Mouse (Mus musculus) right cerebral cortex, postnatal 10 days (tissue): ENCODE measurements around the gene Bckdhb.
"Not testable (repeated sequence)": the region's sequence is repeated elsewhere in the genome, so short reads cannot be mapped to it uniquely, and the experiment has no call there.

Experiments used
- DNase-seq, 2 experiments: peaks; one replicate each; pipeline ENCODE4 v3.0.0; 2021; ENCODE audit warnings: low spot score in 2 of 2

The Bckdhb gene

DNA sequence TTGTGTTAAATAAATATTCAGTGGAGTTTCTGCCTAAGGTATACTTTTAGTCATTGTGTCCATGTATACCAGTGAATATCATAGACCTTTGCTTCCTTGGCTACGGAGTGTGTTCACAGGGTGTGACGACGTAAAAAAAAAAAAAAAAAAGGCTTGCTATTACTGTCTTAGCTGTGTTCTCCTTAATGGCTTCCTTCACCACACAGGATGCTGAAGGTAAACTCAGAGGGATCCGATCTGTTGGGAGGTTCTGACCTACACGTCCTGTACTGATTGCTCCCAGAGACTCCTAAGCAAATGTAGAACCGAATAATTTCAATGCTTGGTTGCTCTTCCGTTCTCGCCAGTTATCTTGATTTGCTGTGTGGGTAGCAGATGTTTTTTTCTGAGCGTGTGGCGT is 38.4 kb downstream of the Bckdhb start:
- no peak for DNase-seq

DNA sequence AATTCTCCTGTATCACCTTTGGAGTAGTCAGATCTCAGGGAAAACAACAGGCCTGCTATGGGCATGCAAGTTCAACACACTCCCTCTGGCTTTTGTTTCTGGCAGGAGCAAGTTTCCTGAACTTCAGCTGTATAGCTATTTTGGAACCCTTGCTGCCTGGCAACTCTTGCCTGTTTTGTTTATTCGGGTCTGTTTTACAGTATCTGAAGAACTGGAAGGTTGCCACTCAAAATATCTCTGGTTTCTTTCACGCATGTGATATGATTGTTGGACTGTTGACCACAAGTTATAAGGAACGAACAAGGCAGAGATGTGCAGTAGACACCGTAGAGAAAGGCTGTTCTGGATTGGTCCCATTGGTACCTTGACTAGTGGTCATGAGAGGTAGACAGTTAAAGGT is 39.4 kb downstream of the Bckdhb start:
- no peak for DNase-seq

DNA sequence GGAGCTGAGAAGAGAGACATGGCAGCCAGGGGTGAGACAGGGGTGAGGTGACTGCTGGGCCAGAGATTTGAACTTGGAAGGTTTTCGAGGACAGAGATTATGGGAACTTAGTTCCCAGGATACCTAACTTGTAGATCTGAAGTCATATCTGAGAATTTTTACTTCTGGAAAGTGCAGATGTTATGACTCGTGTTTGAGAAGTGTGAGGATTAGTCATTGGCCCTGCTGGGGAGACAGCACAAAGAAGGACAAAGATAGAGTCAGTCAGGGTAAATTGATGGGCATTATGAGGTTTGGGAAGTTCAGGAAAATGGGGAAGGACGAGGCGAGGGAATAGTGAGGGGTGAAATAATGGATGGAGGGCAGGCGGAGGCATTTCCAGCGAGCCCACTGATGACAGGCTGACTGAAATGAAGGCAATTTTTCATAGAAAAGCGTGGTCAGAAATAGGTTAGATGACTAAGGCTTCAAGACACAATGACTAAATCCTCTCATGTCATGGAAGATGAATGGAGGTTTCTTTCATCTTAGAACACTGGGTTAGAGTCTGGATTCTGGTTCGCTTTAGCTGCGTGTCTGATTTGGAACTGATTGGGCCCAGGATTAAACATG is 42.6 kb downstream of the Bckdhb start:
- no peak for DNase-seq

DNA sequence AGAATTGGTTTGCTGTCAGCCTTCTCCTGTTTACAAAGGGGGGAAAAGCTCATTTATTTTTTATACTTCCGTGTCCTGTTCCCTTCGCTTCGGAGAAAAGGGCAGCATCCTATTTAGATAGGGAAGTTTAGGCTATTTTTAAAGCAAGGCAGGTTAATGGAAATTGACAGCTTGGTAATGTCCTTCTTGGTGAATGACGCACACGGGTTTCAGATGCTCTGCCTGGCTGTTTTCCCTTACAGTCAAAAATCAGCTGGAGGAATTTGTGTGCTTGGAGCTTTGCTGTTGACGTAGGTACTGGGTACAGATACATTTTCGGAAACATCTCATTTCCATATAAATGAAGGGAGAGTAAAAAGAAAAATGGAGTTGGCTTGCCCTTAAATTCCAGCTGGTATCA is 44.4 kb downstream of the Bckdhb start:
- DNase-seq = no peak

DNA sequence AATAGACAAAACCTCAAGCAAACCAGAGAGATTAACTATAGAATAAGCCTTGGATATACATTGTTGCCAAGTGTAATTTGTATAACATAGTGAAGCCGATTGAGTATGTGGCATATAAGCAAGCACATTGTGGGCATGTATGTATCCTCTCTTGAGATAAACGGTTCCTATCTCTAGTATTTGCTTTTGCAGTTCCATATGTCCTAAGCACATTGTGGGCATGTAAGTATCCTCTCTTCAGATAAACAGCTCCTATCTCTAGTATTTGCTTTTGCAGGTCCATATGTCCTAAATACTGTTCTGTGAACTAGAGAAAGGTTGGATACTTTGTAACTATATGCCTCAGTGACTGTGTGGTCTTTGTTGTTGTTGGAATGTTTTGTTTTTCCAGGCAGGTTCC is 48.5 kb downstream of the Bckdhb start:
- no peak for DNase-seq

DNA sequence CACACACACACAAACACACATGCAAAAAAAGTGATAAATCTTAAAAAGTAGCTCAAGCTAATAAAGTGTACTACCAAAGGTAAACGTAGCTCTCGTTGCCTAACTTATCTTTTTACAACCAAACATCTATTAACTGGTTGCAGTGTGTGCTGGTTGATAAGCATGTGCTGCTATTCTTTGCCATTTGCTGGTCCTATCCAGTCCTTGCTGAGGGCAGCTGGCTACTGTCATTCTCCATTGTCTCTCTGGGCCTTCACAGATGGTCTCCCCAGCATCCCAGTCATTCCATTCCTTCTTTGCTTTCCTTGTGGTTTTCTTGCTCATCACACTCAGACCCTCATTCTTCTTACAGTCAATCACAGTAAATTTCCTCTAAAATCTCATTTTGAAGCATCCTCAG is 50.9 kb downstream of the Bckdhb start:
- no peak for DNase-seq

DNA sequence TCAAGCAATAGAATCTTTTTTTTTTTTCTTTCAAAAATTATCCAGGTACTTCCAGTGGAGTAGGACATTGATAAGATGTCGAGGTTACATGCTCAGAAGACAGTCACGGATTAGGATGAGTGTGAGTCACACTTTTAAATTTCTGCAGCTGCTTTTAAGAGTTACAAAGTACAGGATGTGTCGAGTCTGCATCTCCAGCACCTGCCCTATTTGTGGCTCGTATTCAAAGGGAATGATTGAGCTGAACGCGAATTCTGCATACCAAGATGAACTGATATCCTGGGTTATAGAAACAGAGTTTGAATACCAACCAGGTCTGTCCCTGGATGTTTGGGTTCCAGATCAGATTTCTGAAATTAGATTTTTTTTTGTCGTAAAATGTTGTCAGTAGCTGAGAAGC is 56.3 kb downstream of the Bckdhb start:
- DNase-seq = no peak

DNA sequence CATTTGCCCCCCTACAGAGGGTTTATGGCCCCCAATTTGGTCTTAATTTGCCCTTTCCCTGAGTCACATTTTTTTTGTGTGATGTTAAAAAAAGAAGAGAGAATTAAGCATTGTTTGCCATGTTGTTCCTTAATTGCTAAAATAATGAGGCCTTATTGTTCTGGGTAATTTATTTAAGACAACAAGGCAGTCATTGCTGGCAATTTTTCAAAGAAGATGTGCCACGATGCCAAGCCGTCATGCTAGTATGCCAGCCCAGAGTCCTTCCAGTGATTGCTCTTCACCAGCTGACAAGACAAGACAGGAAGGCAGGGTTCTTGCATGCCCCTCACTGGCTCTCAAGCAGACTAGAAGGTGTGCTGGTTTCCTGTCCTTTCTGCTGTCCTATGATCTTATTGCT is 84.0 kb downstream of the Bckdhb start:
- DNase-seq = no peak

DNA sequence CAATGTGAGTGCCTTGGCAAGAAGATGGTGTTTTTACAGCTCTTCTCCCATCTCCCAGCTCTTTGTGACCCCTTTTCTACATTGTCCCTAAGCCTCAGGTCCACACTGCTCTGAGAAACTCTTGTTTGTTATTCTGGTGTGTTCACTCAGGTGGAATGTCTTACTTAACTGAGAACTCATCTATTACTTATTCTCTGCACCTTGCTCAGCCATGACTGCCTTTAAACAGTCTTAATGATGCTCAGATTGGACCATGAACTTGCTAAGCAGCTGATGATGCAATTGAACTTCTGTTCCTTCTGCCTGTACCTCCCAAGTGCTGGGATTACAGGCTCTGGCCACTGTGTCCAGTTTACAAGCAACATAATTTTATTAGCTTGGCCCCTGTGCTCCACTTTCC is 86.2 kb downstream of the Bckdhb start:
- DNase-seq = no peak

DNA sequence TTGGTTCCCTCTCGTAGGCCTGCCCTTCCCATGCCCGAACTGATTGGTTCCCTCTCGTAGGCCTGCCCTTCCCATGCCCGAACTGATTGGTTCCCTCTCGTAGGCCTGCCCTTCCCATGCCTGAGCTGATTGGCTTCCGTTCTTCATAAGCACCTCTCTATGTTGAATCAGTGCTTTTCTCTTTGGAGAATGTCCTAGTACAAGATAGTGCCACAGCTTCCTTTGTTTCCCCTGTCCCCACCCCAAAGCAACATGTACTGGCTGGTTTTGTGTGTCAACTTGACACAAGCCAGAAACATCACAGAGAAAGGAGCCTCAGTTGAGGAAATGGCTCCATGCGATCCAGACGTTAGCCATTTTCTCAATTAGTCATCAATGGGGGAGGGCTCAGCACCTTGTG is 93.2 kb downstream of the Bckdhb start:
- not testable (repeated sequence) for DNase-seq

DNA sequence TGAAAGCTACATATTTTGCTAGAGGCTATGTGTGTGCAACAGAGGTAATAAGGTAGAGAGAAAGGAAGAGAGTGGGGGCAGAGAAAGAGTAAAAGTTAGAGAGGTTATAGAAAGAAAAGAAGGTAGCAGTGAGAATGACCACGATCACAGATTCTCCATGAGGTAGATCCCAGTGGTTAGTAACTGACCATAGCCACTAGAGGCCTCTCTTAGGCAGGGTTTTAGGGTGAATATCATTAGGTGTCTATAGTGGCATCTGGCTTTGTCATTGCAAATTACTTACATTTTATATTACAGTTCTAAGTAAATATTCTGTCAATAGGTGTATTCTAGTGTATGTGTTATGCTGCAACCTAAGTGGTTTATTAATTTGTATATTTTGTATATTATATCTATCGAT is 94.7 kb downstream of the Bckdhb start:
- no peak for DNase-seq

DNA sequence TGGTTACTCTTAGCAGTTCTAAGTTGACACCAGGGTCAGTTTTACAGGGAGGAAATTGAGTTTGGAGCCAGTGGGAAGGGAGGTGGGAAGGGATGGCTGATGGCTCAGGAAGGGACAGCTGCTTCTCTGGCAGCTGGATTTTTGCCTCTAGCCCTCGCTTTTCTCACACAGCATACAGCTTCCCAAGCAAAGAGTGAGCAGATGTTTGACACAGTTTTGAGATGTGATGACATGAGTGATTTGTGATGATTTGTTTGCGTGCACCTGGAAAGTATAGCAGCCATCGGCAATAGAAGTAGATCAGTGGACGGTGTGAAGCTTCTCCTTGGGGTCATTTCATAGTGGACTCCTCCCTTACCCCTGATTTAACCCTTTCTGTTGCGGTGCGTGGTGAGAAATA is 96.2 kb downstream of the Bckdhb start:
- DNase-seq = no peak

DNA sequence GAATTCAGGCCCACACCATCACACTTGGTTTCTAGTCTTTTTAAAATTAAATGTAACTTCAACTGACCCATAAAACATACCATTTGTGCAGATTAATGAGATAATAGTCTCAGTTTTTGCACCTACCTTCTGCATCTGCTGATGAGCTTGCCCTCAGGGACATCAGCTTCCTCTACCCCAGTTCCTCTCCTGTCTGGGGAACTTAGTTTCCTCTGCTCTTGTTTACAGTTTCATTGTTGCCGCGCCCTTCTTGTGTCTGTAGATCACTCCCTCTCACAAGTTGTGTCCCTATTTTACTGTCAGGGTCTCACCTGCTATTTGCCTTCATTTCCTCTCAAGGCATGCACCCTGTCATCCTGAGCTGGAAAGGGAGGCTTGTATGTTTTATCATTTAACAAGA is 103.2 kb downstream of the Bckdhb start:
- no peak for DNase-seq

DNA sequence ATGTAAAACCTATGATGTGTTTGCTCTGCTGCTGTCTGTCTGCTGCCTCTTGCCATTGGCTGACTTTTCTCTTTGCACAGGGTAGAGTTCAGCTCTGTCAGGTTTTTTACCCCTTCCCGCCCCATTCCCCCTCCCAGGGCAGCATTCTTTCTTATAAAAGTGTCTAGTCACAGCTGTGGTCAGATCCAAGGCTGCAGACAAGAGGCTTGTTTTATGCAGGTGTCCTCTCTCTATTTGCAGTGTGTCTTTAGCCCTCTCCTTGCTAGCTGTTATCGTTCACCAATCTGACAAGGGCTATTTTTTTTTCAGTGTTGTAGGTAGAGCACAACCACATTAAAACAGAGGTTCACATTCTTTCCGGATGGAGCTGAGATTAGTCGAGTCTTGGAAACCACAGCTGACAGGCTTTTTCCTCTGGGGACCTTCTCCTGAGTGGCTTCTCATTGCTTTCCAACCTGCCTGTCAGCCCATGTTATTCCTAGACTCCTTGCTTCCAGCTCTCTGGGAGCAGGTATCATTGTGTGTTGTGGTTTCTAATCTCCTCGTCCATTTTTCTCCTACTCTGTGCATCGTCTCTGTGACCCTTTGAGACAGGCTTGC is 105.8 kb downstream of the Bckdhb start:
- no peak for DNase-seq

DNA sequence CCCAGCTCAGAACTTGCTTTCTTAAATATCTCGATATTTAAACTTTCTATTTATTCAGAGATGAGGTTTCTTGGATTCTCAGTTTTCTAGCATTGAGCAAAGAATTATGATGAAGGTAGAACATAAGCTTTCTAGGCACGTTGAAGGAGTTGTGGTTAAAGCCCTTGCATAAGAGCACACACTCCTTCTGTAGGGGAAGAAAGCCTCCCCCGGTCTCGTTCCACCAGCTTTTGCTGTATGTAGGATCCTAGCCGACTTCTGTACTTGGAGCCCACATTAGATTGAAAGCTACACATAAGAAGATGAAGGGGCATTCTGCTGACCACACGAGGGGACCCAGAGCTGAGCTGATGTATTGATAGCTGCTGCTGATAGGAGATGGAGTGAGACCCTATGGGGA is 106.5 kb downstream of the Bckdhb start:
- DNase-seq = no peak

DNA sequence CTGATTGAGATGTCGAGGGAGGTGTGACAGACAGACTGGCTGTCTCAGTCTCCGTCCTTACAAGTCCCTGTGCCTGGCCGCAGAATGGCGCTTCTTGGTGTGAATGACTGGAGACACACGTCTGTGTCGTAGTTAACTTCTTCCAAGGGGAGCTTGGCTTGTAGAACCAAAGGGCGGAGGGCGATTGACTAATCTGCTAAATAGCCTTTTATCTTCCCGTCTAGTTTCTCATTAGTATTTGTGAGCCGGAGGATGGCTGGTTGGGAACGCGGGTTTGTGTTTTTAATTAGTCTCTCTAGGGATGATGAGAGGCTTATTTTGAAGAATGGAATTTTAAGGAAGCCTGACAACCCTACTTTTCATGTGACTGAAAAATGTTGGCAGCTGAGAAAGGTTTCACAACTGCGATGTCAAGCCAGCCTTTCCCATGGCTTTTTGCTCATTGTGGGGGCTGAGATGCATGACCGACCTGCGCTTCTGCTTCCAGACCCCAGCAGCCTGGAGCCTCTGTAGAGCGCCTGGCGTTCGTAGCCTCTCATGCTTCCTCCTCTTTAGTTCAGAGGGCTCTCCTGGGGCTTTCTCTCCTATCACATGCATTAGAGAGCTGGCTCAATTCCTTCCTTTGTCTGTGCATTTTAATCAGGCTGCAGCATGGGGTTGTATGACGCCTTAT is 107.9 kb downstream of the Bckdhb start:
- no peak for DNase-seq

DNA sequence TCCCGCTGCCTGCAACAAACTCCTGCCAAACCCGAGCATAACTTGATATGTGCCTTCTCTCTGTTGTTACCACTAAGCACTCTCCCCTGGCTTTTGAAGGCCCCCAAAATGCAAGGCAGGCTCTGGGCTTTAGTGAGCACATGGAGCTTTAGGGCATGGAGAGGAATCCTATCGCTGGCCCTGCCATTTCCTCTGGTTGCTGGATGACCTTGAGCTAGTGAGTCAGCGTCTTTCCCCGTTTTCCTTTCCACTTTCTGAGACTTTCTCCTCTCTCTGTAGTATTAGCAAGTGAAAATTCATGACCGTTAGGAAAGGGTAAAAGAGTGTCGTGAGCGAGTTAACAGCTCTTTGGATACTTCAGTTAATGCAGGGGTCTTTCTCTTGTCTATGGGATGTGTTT is 111.1 kb downstream of the Bckdhb start:
- DNase-seq = no peak

DNA sequence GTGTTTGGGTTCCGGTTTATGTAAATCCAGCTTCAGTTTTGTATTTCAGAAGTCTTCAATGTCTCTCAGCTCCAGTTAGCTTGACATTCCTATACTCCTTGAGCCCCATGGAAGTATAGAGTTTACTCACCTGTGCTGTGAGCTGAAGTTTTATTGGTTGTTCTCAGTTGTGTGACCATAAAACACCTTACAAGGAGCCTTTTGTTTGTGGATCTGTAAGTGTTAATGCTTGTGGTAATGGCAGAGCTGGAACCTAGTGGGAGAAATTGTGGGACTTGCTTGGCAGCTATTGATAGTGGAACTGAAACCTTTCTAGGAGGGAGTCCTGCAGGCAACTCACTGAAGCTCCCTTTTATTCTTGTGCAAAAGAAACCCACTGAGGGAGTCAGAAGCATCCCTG is 112.3 kb downstream of the Bckdhb start:
- no peak for DNase-seq

DNA sequence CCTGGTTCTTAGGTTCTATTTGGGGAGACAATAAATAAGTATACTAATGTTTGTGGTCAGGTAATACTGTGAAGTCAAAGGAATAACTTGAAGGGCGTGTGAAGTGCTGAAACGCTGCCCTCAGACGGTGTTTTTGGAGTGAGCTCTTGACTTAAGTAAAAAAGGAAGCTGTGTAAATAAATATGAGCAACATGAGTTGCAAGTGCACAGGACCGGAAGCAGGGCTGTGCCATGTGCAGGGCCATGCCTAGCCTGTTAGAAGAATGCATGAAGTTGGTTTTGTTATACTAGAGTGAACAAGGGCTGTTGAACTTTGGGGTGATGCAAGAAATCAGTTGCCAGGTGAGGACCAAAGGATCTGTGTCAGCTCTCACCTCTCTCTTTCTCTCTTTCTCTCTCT is 114.0 kb downstream of the Bckdhb start:
- no peak for DNase-seq

DNA sequence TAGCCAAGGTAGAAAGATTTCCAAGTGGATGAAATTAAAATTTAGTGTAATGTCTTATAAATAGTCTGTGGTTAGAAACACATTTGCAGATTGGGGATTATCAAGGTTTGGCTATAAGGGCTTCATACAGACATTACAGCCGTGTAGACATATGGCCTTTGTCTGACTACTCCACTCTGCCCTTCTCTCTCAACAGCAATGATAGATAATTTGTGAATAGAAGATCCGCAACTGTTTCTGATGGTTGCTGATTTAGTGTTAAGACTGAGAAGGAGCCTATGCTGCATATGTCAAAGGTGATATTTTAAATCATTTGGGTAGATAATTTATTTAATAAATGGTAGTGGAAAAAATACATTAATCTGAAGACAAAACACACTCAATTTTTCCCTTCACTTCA is 115.4 kb downstream of the Bckdhb start:
- DNase-seq = no peak

DNA sequence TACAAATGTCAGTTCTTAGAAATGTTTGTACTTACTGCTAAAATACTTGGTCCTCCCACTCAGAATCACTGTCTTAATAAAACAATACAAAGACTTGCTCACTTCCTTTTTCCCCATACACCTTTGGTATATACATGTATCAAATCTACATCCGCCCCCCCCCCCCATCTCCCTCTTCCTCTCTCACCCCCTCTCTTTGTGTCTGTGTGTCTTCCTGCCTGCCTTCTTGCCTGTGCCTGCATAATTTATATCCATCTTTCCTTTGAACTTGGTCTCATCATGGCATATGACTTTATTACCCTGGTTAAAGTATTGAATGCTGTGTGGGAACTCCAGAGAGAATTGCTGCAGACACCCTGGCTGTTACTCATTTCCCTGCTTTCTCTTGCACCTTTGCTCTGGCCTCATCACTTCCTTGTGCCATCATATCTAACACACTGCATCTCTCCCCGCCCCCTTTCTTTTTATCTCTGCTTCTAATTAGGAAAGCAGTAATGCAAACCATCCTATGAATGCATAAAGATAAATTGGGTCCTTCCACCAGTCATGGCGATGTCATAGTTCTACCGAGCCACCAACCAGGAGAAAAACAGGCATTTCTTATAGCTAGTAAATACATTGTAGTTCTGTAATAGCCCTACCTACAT is 116.8 kb downstream of the Bckdhb start:
- DNase-seq = no peak

DNA sequence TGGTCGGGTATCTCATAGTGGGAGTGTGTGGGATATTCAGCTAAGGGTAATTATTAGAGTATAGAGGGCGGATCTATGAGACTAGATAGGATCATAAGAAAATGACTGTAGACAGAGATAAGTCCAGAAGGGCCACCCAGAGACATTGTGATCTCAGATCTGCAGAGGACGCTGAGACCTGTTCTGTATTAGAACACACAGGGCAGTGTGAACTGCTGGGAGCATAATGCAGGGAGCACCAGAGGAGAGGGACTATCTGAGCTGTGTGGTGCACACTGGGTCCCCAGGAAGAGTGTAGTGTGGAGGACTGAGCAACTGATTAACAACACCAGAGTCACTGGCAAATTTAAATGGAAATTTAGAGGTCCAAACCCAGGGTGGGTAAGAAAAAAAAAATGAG is 117.6 kb downstream of the Bckdhb start:
- DNase-seq = no peak

DNA sequence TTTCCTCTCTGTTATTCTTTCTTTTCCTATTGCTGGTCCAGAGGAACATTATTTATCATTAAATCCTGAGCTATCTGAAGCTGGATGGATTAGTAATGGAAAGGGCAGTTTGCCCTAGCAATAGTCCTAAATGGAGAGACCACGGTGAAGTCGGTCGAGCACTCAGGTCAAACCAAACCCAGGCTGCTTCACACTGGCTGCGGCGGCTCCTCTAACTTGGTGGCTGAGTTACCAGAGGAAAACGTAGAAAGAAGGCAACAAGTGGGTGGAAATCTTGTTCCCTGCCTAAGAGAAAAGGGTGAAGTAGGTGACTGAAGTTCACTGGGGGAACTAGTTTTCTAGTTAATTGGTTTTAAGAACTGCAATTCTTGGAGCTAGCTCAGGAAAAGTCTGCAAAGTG is 119.2 kb downstream of the Bckdhb start:
- no peak for DNase-seq
